Comparison of ENCODE assay signal across 8 mouse cellular contexts in genomic region chr1:73644394-73644793, GRCm38 (mm10).
DNase-seq lines count a peak whose midpoint lies in the region; ATAC-seq lines count a peak whose summit lies in the region.
"Had no signal": no experiment of that assay in that cellular context is flagged by ENCODE, and none has a peak within 500 bp of the region (broad histone marks: within the 10 kb centered on the region; RNA-seq: fewer than 3 reads in every experiment).

No protein-coding gene starts in this region.

- no peaks in the 10 kb centered on the region for H3K27me3 ChIP-seq in embryonic facial prominence, embryonic 10.5 days (replicated peaks; ENCODE audit: low read depth, poor library complexity, severe bottlenecking)
- H3K27me3 ChIP-seq in intestine, embryonic 15.5 days (replicated peaks): no peaks in the 10 kb centered on the region
- H3K27me3 ChIP-seq: liver, embryonic 13.5 days had no signal

- H3K4me1 ChIP-seq in embryonic facial prominence, embryonic 10.5 days: peaks cover 30% of the 10 kb centered on the region
- H3K4me1 ChIP-seq in intestine, embryonic 15.5 days (replicated peaks): peaks cover 6% of the 10 kb centered on the region; the same call in 1 of the 2 replicates
- H3K4me1 ChIP-seq: liver, embryonic 13.5 days had no signal

- peak overlapping the region; percentile 44; the same call in 1 of the 2 replicates for H3K27ac ChIP-seq in embryonic facial prominence, embryonic 10.5 days (replicated peaks)
- 0 out of 2 replicates have a peak overlapping the region, but pooled peaks have one; percentile 13 for H3K27ac ChIP-seq in intestine, embryonic 15.5 days
- H3K27ac ChIP-seq: liver, embryonic 13.5 days had no signal

- 0 out of 2 replicates have a peak, but pooled peaks have one; percentile 34 for ATAC-seq in intestine, embryonic 15.5 days
- no peak for ATAC-seq in megakaryocyte-erythroid progenitor cell, adult 5-6 weeks (replicated peaks; ENCODE audit: low FRiP score, low TSS enrichment, poor library complexity, severe bottlenecking)

- no peak for DNase-seq in embryonic facial prominence, embryonic 10.5 days (ENCODE audit: low spot score)
- peak; percentile 80 for DNase-seq in heart, adult 8-10 months (ENCODE audit: low spot score)
- DNase-seq in kidney, postnatal 25 days: peak; percentile 48 to 72
- DNase-seq in layer of hippocampus, adult 9-10 months (ENCODE audit: low spot score): no peak
- DNase-seq in right cerebral cortex, adult 18-20 months: no peak
- DNase-seq: liver, embryonic 13.5 days had no signal

- no peaks in the 10 kb centered on the region for H3K9me3 ChIP-seq in embryonic facial prominence, embryonic 10.5 days
- no peaks in the 10 kb centered on the region for H3K9me3 ChIP-seq in intestine, embryonic 15.5 days
- H3K9me3 ChIP-seq: liver, embryonic 13.5 days had no signal

- WGBS in embryonic facial prominence, embryonic 10.5 days: 73% methylated on average over 5 of the region's 5 CpGs
- WGBS in intestine, embryonic 15.5 days: 48% methylated on average over 5 of the region's 5 CpGs

- no peak overlapping the region for H3K4me3 ChIP-seq in embryonic facial prominence, embryonic 10.5 days
- no peak overlapping the region for H3K4me3 ChIP-seq in intestine, embryonic 15.5 days (replicated peaks)
- H3K4me3 ChIP-seq: liver, embryonic 13.5 days had no signal

- no peak overlapping the region for H3K4me2 ChIP-seq in intestine, embryonic 15.5 days (replicated peaks)
- H3K4me2 ChIP-seq: liver, embryonic 13.5 days had no signal

- H3K9ac ChIP-seq in intestine, embryonic 15.5 days: no peak overlapping the region
- H3K9ac ChIP-seq: liver, embryonic 13.5 days had no signal

- no peaks in the 10 kb centered on the region for H3K36me3 ChIP-seq in embryonic facial prominence, embryonic 10.5 days (replicated peaks)
- no peaks in the 10 kb centered on the region for H3K36me3 ChIP-seq in intestine, embryonic 15.5 days
- H3K36me3 ChIP-seq: liver, embryonic 13.5 days had no signal

Comparison
In these comparisons a context has a peak if more than half of its experiments do, and no peak if none do; other contexts are left out.
1. DNase-seq: peak in heart, adult 8-10 months (single experiment) and kidney, postnatal 25 days (2 of 2); none in embryonic facial prominence, embryonic 10.5 days (single experiment), layer of hippocampus, adult 9-10 months (single experiment) and right cerebral cortex, adult 18-20 months (single experiment).